Mouse (Mus musculus) ES-Bruce4 (cell line): Measurements from ENCODE around the gene Erich6. TPM values are rescaled to one million over a fixed set of nuclear protein-coding genes. Genes with fewer than 3 reads are reported as not detected.

Source experiments
- H3K27ac ChIP-seq: 2 replicates; pipeline ENCODE4 v1.5.1; 2012; ENCODE audit warnings: low read length, inconsistent platforms; ENCODE audit not compliant: insufficient read depth
- H3K27me3 ChIP-seq: 2 replicates; pipeline ENCODE4 v1.6.1; 2012; ENCODE audit warnings: mild to moderate bottlenecking, low read length, inconsistent platforms; ENCODE audit not compliant: control insufficient read depth, poor library complexity, insufficient read depth, severe bottlenecking
- H3K36me3 ChIP-seq: 2 replicates; pipeline ENCODE4 v1.6.1; 2012; ENCODE audit warnings: inconsistent platforms, mild to moderate bottlenecking, low read length, moderate library complexity; ENCODE audit not compliant: control insufficient read depth, poor library complexity, insufficient read depth, severe bottlenecking
- H3K4me1 ChIP-seq: one replicate; pipeline ENCODE4 v1.8.1; 2011; ENCODE audit warnings: low read length; ENCODE audit not compliant: control insufficient read depth, insufficient read depth
- H3K4me3 ChIP-seq: 2 replicates; pipeline ENCODE4 v1.5.1; 2011; ENCODE audit warnings: low read depth, mild to moderate bottlenecking, low read length
- H3K9ac ChIP-seq: 2 replicates; pipeline ENCODE4 v1.6.1; 2012; ENCODE audit warnings: low read depth, mild to moderate bottlenecking, inconsistent platforms; ENCODE audit not compliant: poor library complexity, severe bottlenecking
- H3K9me3 ChIP-seq: replicated peaks from 2 replicates; pipeline ENCODE4 v1.6.1; 2012; ENCODE audit warnings: mild to moderate bottlenecking, low read length, inconsistent platforms; ENCODE audit not compliant: control insufficient read depth, poor library complexity, insufficient read depth, severe bottlenecking
- CTCF ChIP-seq: IDR thresholded peaks from one replicate; pipeline ENCODE4 v1.8.1; 2011; ENCODE audit warnings: low read depth, low read length
- EP300 ChIP-seq: IDR thresholded peaks from 2 replicates; pipeline ENCODE4 v1.6.1; 2011; ENCODE audit warnings: low read depth, low read length; ENCODE audit not compliant: insufficient read depth
- POLR2A ChIP-seq: IDR thresholded peaks from one replicate; pipeline ENCODE4 v1.8.1; 2011; ENCODE audit warnings: low read length; ENCODE audit not compliant: insufficient read depth
- polyA plus RNA-seq: library from polyadenylated mRNA; stranded (reverse); fragments of >200 nt; gene quantifications from 2 replicates; pipeline ENCODE4 v1.2.4, GENCODE M21; 2011; ENCODE audit warnings: low read depth; ENCODE audit not compliant: missing spikeins, insufficient read depth, insufficient read length

The Erich6 gene
- polyA plus RNA-seq, 1 experiment: not detected

GRCm38 (mm10) chr3:58655362-58656130 lies 18.5 kb upstream of the Erich6 start:
- Histone ChIP-seq H3K4me3 (no peak overlapping the region), H3K36me3 (no peaks in the 10 kb centered on the region), H3K9me3 (no peaks in the 10 kb centered on the region; the same call in 1 of the 2 replicates), H3K4me1 (no peaks in the 10 kb centered on the region), H3K27me3 (no peaks in the 10 kb centered on the region), H3K9ac (no peak overlapping the region), H3K27ac (no peak overlapping the region)
- TF ChIP-seq CTCF (no peak), POLR2A (no peak), EP300 (no peak)

GRCm38 (mm10) chr3:58653907-58654306 lies 16.9 kb upstream of the Erich6 start:
- H3K4me1 ChIP-seq: no peaks in the 10 kb centered on the region
- H3K4me3 ChIP-seq: no peak overlapping the region
- H3K36me3 ChIP-seq: no peaks in the 10 kb centered on the region
- H3K27ac ChIP-seq: no peak overlapping the region
- no peak overlapping the region for H3K9ac ChIP-seq
- TF ChIP-seq POLR2A: no peak
- no peak for TF ChIP-seq CTCF
- no peak for TF ChIP-seq EP300
- no peaks in the 10 kb centered on the region for H3K27me3 ChIP-seq
- H3K9me3 ChIP-seq: no peaks in the 10 kb centered on the region; the same call in 1 of the 2 replicates

- H3K36me3 ChIP-seq: no peaks in the 10 kb centered on the region
- no peak overlapping the region for H3K9ac ChIP-seq
- H3K27me3 ChIP-seq: no peaks in the 10 kb centered on the region
- H3K4me3 ChIP-seq: no peak overlapping the region
- H3K4me1 ChIP-seq: no peaks in the 10 kb centered on the region
- H3K27ac ChIP-seq: no peak overlapping the region
- TF ChIP-seq EP300: no peak
- no peak for TF ChIP-seq CTCF
- TF ChIP-seq POLR2A: no peak
- H3K9me3 ChIP-seq: no peaks in the 10 kb centered on the region
Measured at GRCm38 (mm10) chr3:58650328-58650727, 13.3 kb upstream of the Erich6 start.

GRCm38 (mm10) chr3:58647179-58647578 lies 10.2 kb upstream of the Erich6 start:
- Histone ChIP-seq H3K36me3 (no peaks in the 10 kb centered on the region), H3K27ac (no peak overlapping the region), H3K9ac (no peak overlapping the region), H3K9me3 (no peaks in the 10 kb centered on the region), H3K4me1 (no peaks in the 10 kb centered on the region), H3K27me3 (no peaks in the 10 kb centered on the region), H3K4me3 (no peak overlapping the region)
- TF ChIP-seq EP300 (no peak), POLR2A (no peak), CTCF (no peak)

- Histone ChIP-seq H3K9me3 (no peaks in the 10 kb centered on the region), H3K27me3 (no peaks in the 10 kb centered on the region), H3K36me3 (no peaks in the 10 kb centered on the region), H3K9ac (no peak overlapping the region), H3K27ac (no peak overlapping the region), H3K4me1 (no peaks in the 10 kb centered on the region), H3K4me3 (no peak overlapping the region)
- TF ChIP-seq CTCF: no peak
- TF ChIP-seq EP300: no peak
- TF ChIP-seq POLR2A: no peak
Measured at GRCm38 (mm10) chr3:58646180-58646579, 9.2 kb upstream of the Erich6 start.

GRCm38 (mm10) chr3:58631693-58632092 lies 5.3 kb downstream of the Erich6 start:
- no peaks in the 10 kb centered on the region for H3K9me3 ChIP-seq
- no peaks in the 10 kb centered on the region for H3K27me3 ChIP-seq
- no peaks in the 10 kb centered on the region for H3K4me1 ChIP-seq
- no peak overlapping the region for H3K9ac ChIP-seq
- H3K27ac ChIP-seq: no peak overlapping the region
- no peaks in the 10 kb centered on the region for H3K36me3 ChIP-seq
- no peak overlapping the region for H3K4me3 ChIP-seq
- TF ChIP-seq CTCF (no peak), EP300 (no peak), POLR2A (no peak)
